ENCODE assay signal across 1 mouse cellular context in the genomic region with DNA sequence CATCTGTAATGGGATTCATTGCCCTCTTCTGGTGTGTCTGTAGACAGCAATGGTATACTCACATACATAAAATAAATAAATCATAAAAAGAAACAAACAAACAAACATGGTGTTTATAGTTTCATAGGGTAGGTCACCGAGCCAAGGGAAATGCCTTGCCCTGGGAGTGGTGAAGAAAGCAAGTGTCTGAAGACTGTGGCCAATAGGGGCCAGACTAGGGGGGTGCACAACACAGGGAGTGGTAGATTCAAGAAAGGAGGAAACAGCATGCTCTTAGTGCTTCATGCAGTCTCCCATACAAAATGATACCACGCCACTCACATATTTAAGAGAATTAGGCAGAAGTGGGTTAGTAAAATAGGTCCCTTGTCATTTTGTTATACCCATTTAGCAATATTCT.
TF ChIP-seq lines count a peak whose summit lies in the region.

No protein-coding gene starts in this region.

TF ChIP-seq in MEL, 35 proteins besides CTCF, POLR2A, EP300 and RAD21 (continued from another document):
- TF ChIP-seq USF2 (IDR thresholded peaks at IDR 0.05; ENCODE audit: borderline replicate concordance in 1 of 2, insufficient read depth in 1 of 2, low read depth in 1 of 2, low read length in 2 of 2) (no peak), HCFC1 (IDR thresholded peaks at IDR 0.05; ENCODE audit: low read depth, low read length) (no peak)
